Mouse (Mus musculus): ENCODE data around the gene Wnt7b. TPM values are rescaled to one million over a fixed set of nuclear protein-coding genes. Genes with fewer than 3 reads are reported as not detected.

Gene Wnt7b
- polyA plus RNA-seq, 1 experiment from 2014 or later = 4.6 TPM

GRCm38 (mm10) chr15:85611701-85612520, 29.6 kb upstream of the Wnt7b start:
- Histone ChIP-seq H3K9me3 (no peaks in the 10 kb centered on the region), H3K4me3 (no peak overlapping the region), H3K36me3 (no peaks in the 10 kb centered on the region), H3K9ac (peak overlapping the region; percentile 6; the same call in 1 of the 2 replicates), H3K27me3 (replicated peaks) (peaks cover 32% of the 10 kb centered on the region), H3K27ac (replicated peaks) (peak overlapping the region; percentile 81), H3K4me2 (no peak overlapping the region), H3K4me1 (peaks cover 34% of the 10 kb centered on the region)
- no peak for ATAC-seq (ENCODE audit: extremely low read depth, insufficient number of reproducible peaks, low FRiP score, low TSS enrichment)
- WGBS = 58% methylated on average over 16 of the region's 16 CpGs

- peak; percentile 80 for ATAC-seq (ENCODE audit: extremely low read depth, insufficient number of reproducible peaks, low FRiP score, low TSS enrichment)
- H3K27me3 ChIP-seq (replicated peaks) = peaks cover 22% of the 10 kb centered on the region
- peak overlapping the region; percentile 7; the same call in 1 of the 2 replicates for H3K4me2 ChIP-seq
- H3K9ac ChIP-seq = peak overlapping the region; percentile 6
- peaks cover 38% of the 10 kb centered on the region for H3K4me1 ChIP-seq
- H3K9me3 ChIP-seq = no peaks in the 10 kb centered on the region
- H3K27ac ChIP-seq (replicated peaks) = peak overlapping the region; percentile 81
- 37% methylated on average over 8 of the region's 8 CpGs for WGBS
- H3K4me3 ChIP-seq = no peak overlapping the region
- no peaks in the 10 kb centered on the region for H3K36me3 ChIP-seq
Measured at GRCm38 (mm10) chr15:85610618-85611218, 28.4 kb upstream of the Wnt7b start.

DNA sequence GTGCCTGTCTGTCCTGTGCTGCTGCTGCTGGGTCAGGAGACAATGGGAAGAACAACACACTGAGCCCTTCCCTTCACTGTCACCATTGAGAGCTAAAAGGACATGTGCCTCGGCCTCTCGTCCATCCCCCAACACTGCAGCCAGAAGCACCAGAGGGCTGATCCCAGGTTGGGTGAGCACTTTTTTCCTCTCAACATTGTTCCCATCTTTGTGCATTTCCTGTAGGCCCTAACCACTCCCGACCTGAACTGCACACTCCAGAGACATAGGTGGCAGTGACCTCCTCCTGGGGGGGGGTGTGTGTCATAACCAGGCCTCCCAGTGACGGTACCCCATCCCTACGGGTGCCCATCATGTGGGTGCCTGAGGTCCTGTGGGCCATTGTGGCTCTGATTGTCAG, 27.8 kb upstream of the Wnt7b start:
- Histone ChIP-seq H3K27ac (replicated peaks) (no peak overlapping the region), H3K9ac (no peak overlapping the region)
- 50% methylated on average over 5 of the region's 5 CpGs for WGBS

GRCm38 (mm10) chr15:85609266-85610004, 27.2 kb upstream of the Wnt7b start:
- 67% methylated on average over 5 of the region's 5 CpGs for whole genome bisulfite sequencing

More for the DNA sequence above, 27.8 kb upstream of the Wnt7b start:
- no peak overlapping the region for H3K4me3 ChIP-seq
- no peaks in the 10 kb centered on the region for H3K36me3 ChIP-seq
- no peaks in the 10 kb centered on the region for H3K9me3 ChIP-seq
- ATAC-seq (ENCODE audit: extremely low read depth, insufficient number of reproducible peaks, low FRiP score, low TSS enrichment) = no peak
- H3K27me3 ChIP-seq (replicated peaks) = peaks cover 16% of the 10 kb centered on the region
- H3K4me1 ChIP-seq = peaks cover 32% of the 10 kb centered on the region
- H3K4me2 ChIP-seq = no peak overlapping the region

DNA sequence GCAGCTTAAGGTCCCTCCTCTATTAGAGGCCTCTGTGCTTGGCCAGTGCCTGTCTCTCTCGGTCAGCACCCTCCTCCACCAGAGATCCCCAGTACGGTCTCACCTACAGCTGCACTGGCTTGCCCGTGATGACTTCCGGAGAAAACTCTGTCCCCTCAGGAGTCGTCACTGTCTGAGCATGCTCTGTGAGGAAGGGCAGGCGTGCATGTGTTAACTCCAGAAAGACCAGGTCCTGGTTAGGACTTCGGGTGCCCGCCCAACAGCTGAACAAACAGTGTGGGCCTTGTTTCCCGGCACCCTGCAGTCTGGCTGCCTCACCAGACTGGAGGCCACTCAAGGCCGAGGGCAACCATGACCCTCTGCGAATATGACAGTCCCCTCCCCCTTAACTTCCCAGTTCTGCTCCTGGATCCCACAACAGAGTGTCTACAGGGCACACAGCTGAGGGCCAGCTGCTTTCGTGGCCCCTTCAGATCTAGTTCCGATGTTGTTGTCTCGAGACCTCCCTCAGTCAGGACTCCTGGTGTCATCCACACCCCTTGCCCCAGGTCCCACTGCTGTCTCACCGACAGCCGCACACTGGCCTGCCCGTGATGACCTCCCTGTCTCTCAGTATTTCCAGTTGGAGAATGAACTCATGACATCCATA, 23.8 kb upstream of the Wnt7b start:
- H3K27ac ChIP-seq (replicated peaks) = no peak overlapping the region
- peak overlapping the region; percentile 19; the same call in 1 of the 2 replicates for H3K9ac ChIP-seq
- no peaks in the 10 kb centered on the region for H3K9me3 ChIP-seq
- H3K4me1 ChIP-seq = peaks cover 15% of the 10 kb centered on the region
- H3K36me3 ChIP-seq = no peaks in the 10 kb centered on the region
- 0 out of 2 replicates have a peak overlapping the region, but pooled peaks have one; percentile 2 for H3K4me2 ChIP-seq
- 0 out of 2 replicates have a peak overlapping the region, but pooled peaks have one; percentile 9 for H3K4me3 ChIP-seq
- peaks cover 3% of the 10 kb centered on the region; the same call in 1 of the 2 replicates for H3K27me3 ChIP-seq (replicated peaks)
- 44% methylated on average over 17 of the region's 17 CpGs for WGBS
- ATAC-seq (ENCODE audit: extremely low read depth, insufficient number of reproducible peaks, low FRiP score, low TSS enrichment) = no peak

More at GRCm38 (mm10) chr15:85609266-85610004, 27.2 kb upstream of the Wnt7b start:
- Histone ChIP-seq H3K9ac (no peak overlapping the region), H3K36me3 (no peaks in the 10 kb centered on the region), H3K4me1 (peaks cover 32% of the 10 kb centered on the region), H3K4me2 (no peak overlapping the region), H3K27ac (replicated peaks) (no peak overlapping the region), H3K9me3 (no peaks in the 10 kb centered on the region), H3K27me3 (replicated peaks) (peaks cover 9% of the 10 kb centered on the region), H3K4me3 (no peak overlapping the region)
- no peak for ATAC-seq (ENCODE audit: extremely low read depth, insufficient number of reproducible peaks, low FRiP score, low TSS enrichment)

DNA sequence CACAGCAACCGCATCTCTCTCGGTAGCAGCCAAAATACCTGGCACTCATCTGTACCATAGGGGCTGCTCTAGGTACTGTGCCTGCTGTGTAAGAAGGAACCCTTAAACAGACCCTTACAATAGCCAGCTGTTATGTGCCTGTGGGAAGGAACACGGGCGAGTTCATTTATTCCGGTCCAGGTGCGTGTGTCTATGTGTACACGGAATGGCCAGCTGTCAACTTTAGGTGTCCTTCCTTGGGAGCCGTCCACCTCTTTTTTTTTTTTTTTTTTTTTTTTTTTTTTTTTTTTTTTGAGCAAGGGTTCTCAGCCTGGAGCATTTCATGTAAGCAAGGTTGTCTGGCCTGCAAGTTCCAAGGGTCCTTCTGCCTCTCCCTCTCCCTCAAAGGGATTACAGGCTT, 22.7 kb upstream of the Wnt7b start:
- Histone ChIP-seq H3K27ac (replicated peaks) (no peak overlapping the region), H3K4me1 (peaks cover 15% of the 10 kb centered on the region), H3K36me3 (no peaks in the 10 kb centered on the region), H3K4me2 (no peak overlapping the region), H3K9ac (no peak overlapping the region), H3K9me3 (no peaks in the 10 kb centered on the region), H3K4me3 (no peak overlapping the region), H3K27me3 (replicated peaks) (peaks cover 3% of the 10 kb centered on the region; the same call in 1 of the 2 replicates)
- WGBS = 83% methylated on average over 8 of the region's 8 CpGs
- ATAC-seq (ENCODE audit: extremely low read depth, insufficient number of reproducible peaks, low FRiP score, low TSS enrichment) = no peak

GRCm38 (mm10) chr15:85604507-85604906, 22.2 kb upstream of the Wnt7b start:
- H3K9ac ChIP-seq = no peak overlapping the region
- H3K27ac ChIP-seq (replicated peaks) = no peak overlapping the region
- no peak for ATAC-seq (ENCODE audit: extremely low read depth, insufficient number of reproducible peaks, low FRiP score, low TSS enrichment)
- peaks cover 19% of the 10 kb centered on the region for H3K4me1 ChIP-seq
- H3K36me3 ChIP-seq = no peaks in the 10 kb centered on the region
- peaks cover 3% of the 10 kb centered on the region; the same call in 1 of the 2 replicates for H3K27me3 ChIP-seq (replicated peaks)
- no peak overlapping the region for H3K4me2 ChIP-seq
- 74% methylated on average over 4 of the region's 4 CpGs for WGBS
- H3K4me3 ChIP-seq = no peak overlapping the region
- no peaks in the 10 kb centered on the region for H3K9me3 ChIP-seq

- H3K4me1 ChIP-seq = peaks cover 25% of the 10 kb centered on the region
- no peak for ATAC-seq (ENCODE audit: extremely low read depth, insufficient number of reproducible peaks, low FRiP score, low TSS enrichment)
- 62% methylated on average over 5 of the region's 5 CpGs for WGBS
- no peak overlapping the region for H3K4me2 ChIP-seq
- no peak overlapping the region for H3K9ac ChIP-seq
- H3K4me3 ChIP-seq = no peak overlapping the region
- H3K36me3 ChIP-seq = no peaks in the 10 kb centered on the region
- H3K27ac ChIP-seq (replicated peaks) = no peak overlapping the region
- peaks cover 3% of the 10 kb centered on the region; the same call in 1 of the 2 replicates for H3K27me3 ChIP-seq (replicated peaks)
- 0 out of 2 replicates have a peak, but pooled peaks cover 2% of the 10 kb centered on the region for H3K9me3 ChIP-seq
Measured at GRCm38 (mm10) chr15:85603422-85603821, 21.1 kb upstream of the Wnt7b start.

DNA sequence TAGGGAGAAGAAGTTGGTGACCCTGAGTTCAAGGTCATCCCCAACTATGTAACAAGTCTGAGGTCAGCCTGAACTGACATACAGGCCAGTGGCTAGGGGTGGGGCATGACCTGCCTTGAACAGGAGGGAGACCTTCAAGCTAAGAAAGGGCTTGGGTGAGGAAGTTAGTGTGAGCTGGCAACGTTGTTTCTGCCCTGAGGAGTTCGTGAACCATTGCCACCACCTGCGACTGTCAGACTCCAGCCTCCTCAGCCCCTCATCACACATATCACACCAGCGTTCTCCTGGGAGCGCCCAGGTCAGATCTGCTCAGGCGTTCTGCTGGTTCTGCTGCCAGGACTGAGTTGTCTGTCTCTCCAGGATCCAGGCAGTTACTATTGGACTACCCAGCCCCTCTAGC, 20.5 kb upstream of the Wnt7b start:
- Histone ChIP-seq H3K9ac (no peak overlapping the region), H3K4me1 (peaks cover 25% of the 10 kb centered on the region), H3K4me2 (no peak overlapping the region), H3K4me3 (no peak overlapping the region), H3K36me3 (no peaks in the 10 kb centered on the region), H3K27me3 (replicated peaks) (peaks cover 3% of the 10 kb centered on the region; the same call in 1 of the 2 replicates), H3K27ac (replicated peaks) (no peak overlapping the region), H3K9me3 (peaks cover 9% of the 10 kb centered on the region; the same call in 1 of the 2 replicates)
- ATAC-seq (ENCODE audit: extremely low read depth, insufficient number of reproducible peaks, low FRiP score, low TSS enrichment) = no peak
- 55% methylated on average over 6 of the region's 6 CpGs for WGBS

DNA sequence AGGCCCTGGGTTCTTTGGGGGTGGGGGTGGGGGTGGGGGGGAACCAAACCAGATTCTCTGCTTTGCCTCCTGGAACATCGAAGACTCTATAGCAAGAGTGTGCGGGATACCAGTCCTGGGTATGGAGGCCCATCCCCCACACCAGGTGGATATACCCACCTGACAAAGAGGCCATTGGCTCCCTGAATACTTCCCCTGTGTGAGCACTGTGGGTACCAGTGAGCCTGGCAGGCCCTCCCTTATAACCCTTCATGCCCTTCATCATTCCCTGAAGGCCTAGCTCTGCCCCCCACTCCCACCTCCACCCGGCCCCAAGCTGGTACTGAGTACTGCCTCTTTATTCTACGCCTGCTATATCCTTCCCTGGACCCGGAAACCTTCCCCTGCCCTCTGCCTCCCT, 19.7 kb upstream of the Wnt7b start:
- no peak overlapping the region for H3K27ac ChIP-seq (replicated peaks)
- no peak for ATAC-seq (ENCODE audit: extremely low read depth, insufficient number of reproducible peaks, low FRiP score, low TSS enrichment)
- H3K9ac ChIP-seq = no peak overlapping the region
- H3K36me3 ChIP-seq = no peaks in the 10 kb centered on the region
- H3K4me2 ChIP-seq = no peak overlapping the region
- 88% methylated on average over 5 of the region's 5 CpGs for WGBS
- peaks cover 3% of the 10 kb centered on the region; the same call in 1 of the 2 replicates for H3K27me3 ChIP-seq (replicated peaks)
- no peak overlapping the region for H3K4me3 ChIP-seq
- H3K4me1 ChIP-seq = peaks cover 25% of the 10 kb centered on the region
- H3K9me3 ChIP-seq = peaks cover 11% of the 10 kb centered on the region; the same call in 1 of the 2 replicates
